Mouse (Mus musculus): ENCODE measurements around the gene Sfmbt2. TPM values are rescaled to one million over a fixed set of nuclear protein-coding genes. Genes with fewer than 3 reads are reported as not detected.
"Not testable (repeated sequence)": the region's sequence is repeated elsewhere in the genome, so short reads cannot be mapped to it uniquely, and the experiment has no call there.

Sfmbt2 gene
- 0.25 and 0.29 TPM in 2 replicates for polyA plus RNA-seq (2015; fragmentation: Nextera tagmentation; extraction: Ambion mirVana)

GRCm38 (mm10) chr2:10370176-10370575 is at the start of gene Sfmbt2:
Gene Sfmbt2, plus strand, starts transcription at chr2:10370510.
- H3K27me3 ChIP-seq, result peaks cover 81% of the 10 kb centered on the region
- H3K36me3 ChIP-seq (replicated peaks), result no peaks in the 10 kb centered on the region
- no peak for ATAC-seq (ENCODE audit: insufficient read depth)
- no peak within 1 kb of the TSS for H3K9ac ChIP-seq
- H3K9me3 ChIP-seq (replicated peaks), result no peaks in the 10 kb centered on the region
- H3K4me3 ChIP-seq (replicated peaks), result no peak within 1 kb of the TSS
- H3K27ac ChIP-seq (replicated peaks), result no peak within 1 kb of the TSS
- H3K4me2 ChIP-seq, result no peak within 1 kb of the TSS
- H3K4me1 ChIP-seq (replicated peaks), result peaks cover 18% of the 10 kb centered on the region
- 1% methylated on average over 10 of the region's 10 CpGs for WGBS (ENCODE audit: insufficient replicate concordance)

- H3K4me3 ChIP-seq (replicated peaks), result no peak overlapping the region
- H3K36me3 ChIP-seq (replicated peaks), result no peaks in the 10 kb centered on the region
These were observed 49.2 kb upstream of the Sfmbt2 start for GRCm38 (mm10) chr2:10321093-10321492.

GRCm38 (mm10) chr2:10323173-10323572 is 47.1 kb upstream of the Sfmbt2 start:
- 64% methylated on average over 4 of the region's 4 CpGs for WGBS (ENCODE audit: insufficient replicate concordance)
- Histone ChIP-seq H3K4me3 (replicated peaks) (no peak overlapping the region), H3K27me3 (no peaks in the 10 kb centered on the region), H3K9ac (no peak overlapping the region), H3K4me1 (replicated peaks) (no peaks in the 10 kb centered on the region), H3K4me2 (no peak overlapping the region), H3K36me3 (replicated peaks) (no peaks in the 10 kb centered on the region), H3K27ac (replicated peaks) (no peak overlapping the region), H3K9me3 (replicated peaks) (no peaks in the 10 kb centered on the region)
- no peak for ATAC-seq (ENCODE audit: insufficient read depth)

More at GRCm38 (mm10) chr2:10321093-10321492, 49.2 kb upstream of the Sfmbt2 start:
- Histone ChIP-seq H3K9me3 (replicated peaks) (no peaks in the 10 kb centered on the region), H3K27ac (replicated peaks) (no peak overlapping the region), H3K9ac (no peak overlapping the region), H3K27me3 (no peaks in the 10 kb centered on the region; the same call in 1 of the 2 replicates), H3K4me1 (replicated peaks) (no peaks in the 10 kb centered on the region), H3K4me2 (no peak overlapping the region)
- no peak for ATAC-seq (ENCODE audit: insufficient read depth)
- 58% methylated on average over 6 of the region's 6 CpGs for WGBS (ENCODE audit: insufficient replicate concordance)

- H3K27ac ChIP-seq (replicated peaks), result no peak overlapping the region
- no peak for ATAC-seq (ENCODE audit: insufficient read depth)
- whole genome bisulfite sequencing (ENCODE audit: insufficient replicate concordance), result 59% methylated on average over 4 of the region's 4 CpGs
- H3K4me3 ChIP-seq (replicated peaks), result no peak overlapping the region
- no peak overlapping the region for H3K9ac ChIP-seq
- H3K4me2 ChIP-seq, result no peak overlapping the region
- H3K4me1 ChIP-seq (replicated peaks), result no peaks in the 10 kb centered on the region
- H3K36me3 ChIP-seq (replicated peaks), result no peaks in the 10 kb centered on the region
- no peaks in the 10 kb centered on the region for H3K27me3 ChIP-seq
- H3K9me3 ChIP-seq (replicated peaks), result no peaks in the 10 kb centered on the region
These were observed 45.3 kb upstream of the Sfmbt2 start for GRCm38 (mm10) chr2:10324980-10325379.

GRCm38 (mm10) chr2:10330216-10330615 is 40.1 kb upstream of the Sfmbt2 start:
- 0 out of 2 replicates have a peak, but pooled peaks cover 7% of the 10 kb centered on the region for H3K27me3 ChIP-seq
- H3K9me3 ChIP-seq (replicated peaks), result no peaks in the 10 kb centered on the region
- no peak for ATAC-seq (ENCODE audit: insufficient read depth)
- WGBS (ENCODE audit: insufficient replicate concordance), result 55% methylated on average over 5 of the region's 5 CpGs
- H3K9ac ChIP-seq, result no peak overlapping the region
- no peak overlapping the region for H3K27ac ChIP-seq (replicated peaks)
- no peaks in the 10 kb centered on the region for H3K4me1 ChIP-seq (replicated peaks)
- no peaks in the 10 kb centered on the region for H3K36me3 ChIP-seq (replicated peaks)
- no peak overlapping the region for H3K4me2 ChIP-seq
- H3K4me3 ChIP-seq (replicated peaks), result no peak overlapping the region

- H3K36me3 ChIP-seq (replicated peaks), result no peaks in the 10 kb centered on the region
- H3K4me3 ChIP-seq (replicated peaks), result no peak overlapping the region
- WGBS (ENCODE audit: insufficient replicate concordance), result 40% methylated on average over 6 of the region's 6 CpGs
- H3K27ac ChIP-seq (replicated peaks), result no peak overlapping the region
- ATAC-seq (ENCODE audit: insufficient read depth), result no peak
- no peaks in the 10 kb centered on the region for H3K4me1 ChIP-seq (replicated peaks)
- no peaks in the 10 kb centered on the region for H3K9me3 ChIP-seq (replicated peaks)
- H3K4me2 ChIP-seq, result no peak overlapping the region
- peaks cover 7% of the 10 kb centered on the region; the same call in 1 of the 2 replicates for H3K27me3 ChIP-seq
- H3K9ac ChIP-seq, result no peak overlapping the region
These were observed 36.0 kb upstream of the Sfmbt2 start for GRCm38 (mm10) chr2:10334299-10334698.

GRCm38 (mm10) chr2:10335037-10335608 is 35.2 kb upstream of the Sfmbt2 start:
- WGBS (ENCODE audit: insufficient replicate concordance), result 23% methylated on average over 4 of the region's 4 CpGs

GRCm38 (mm10) chr2:10340022-10340421 is 30.3 kb upstream of the Sfmbt2 start:
- no peaks in the 10 kb centered on the region for H3K9me3 ChIP-seq (replicated peaks)
- H3K9ac ChIP-seq, result no peak overlapping the region
- no peak overlapping the region for H3K27ac ChIP-seq (replicated peaks)
- 54% methylated on average over 1 of the region's 1 CpGs for WGBS (ENCODE audit: insufficient replicate concordance)
- H3K36me3 ChIP-seq (replicated peaks), result no peaks in the 10 kb centered on the region
- H3K27me3 ChIP-seq, result no peaks in the 10 kb centered on the region; the same call in 1 of the 2 replicates
- H3K4me2 ChIP-seq, result no peak overlapping the region
- no peak overlapping the region for H3K4me3 ChIP-seq (replicated peaks)
- ATAC-seq (ENCODE audit: insufficient read depth), result no peak
- no peaks in the 10 kb centered on the region for H3K4me1 ChIP-seq (replicated peaks)

More at GRCm38 (mm10) chr2:10335037-10335608, 35.2 kb upstream of the Sfmbt2 start:
- no peaks in the 10 kb centered on the region for H3K9me3 ChIP-seq (replicated peaks)
- H3K4me3 ChIP-seq (replicated peaks), result no peak overlapping the region
- no peaks in the 10 kb centered on the region for H3K36me3 ChIP-seq (replicated peaks)
- no peak for ATAC-seq (ENCODE audit: insufficient read depth)
- no peak overlapping the region for H3K27ac ChIP-seq (replicated peaks)
- no peak overlapping the region for H3K9ac ChIP-seq
- peaks cover 7% of the 10 kb centered on the region; the same call in 1 of the 2 replicates for H3K27me3 ChIP-seq
- H3K4me2 ChIP-seq, result no peak overlapping the region
- no peaks in the 10 kb centered on the region for H3K4me1 ChIP-seq (replicated peaks)

GRCm38 (mm10) chr2:10343523-10343922 is 26.8 kb upstream of the Sfmbt2 start:
- 62% methylated on average over 5 of the region's 5 CpGs for WGBS (ENCODE audit: insufficient replicate concordance)
- Histone ChIP-seq H3K36me3 (replicated peaks) (no peaks in the 10 kb centered on the region), H3K4me3 (replicated peaks) (no peak overlapping the region), H3K9ac (no peak overlapping the region), H3K4me1 (replicated peaks) (no peaks in the 10 kb centered on the region), H3K27ac (replicated peaks) (no peak overlapping the region), H3K4me2 (no peak overlapping the region), H3K9me3 (replicated peaks) (no peaks in the 10 kb centered on the region), H3K27me3 (no peaks in the 10 kb centered on the region)
- ATAC-seq (ENCODE audit: insufficient read depth), result no peak

GRCm38 (mm10) chr2:10344073-10344472 is 26.2 kb upstream of the Sfmbt2 start:
- not testable (repeated sequence) for H3K36me3 ChIP-seq (replicated peaks); H3K27me3 ChIP-seq; H3K9me3 ChIP-seq (replicated peaks); H3K4me3 ChIP-seq (replicated peaks); H3K4me2 ChIP-seq; ATAC-seq (ENCODE audit: insufficient read depth); H3K27ac ChIP-seq (replicated peaks); H3K9ac ChIP-seq; H3K4me1 ChIP-seq (replicated peaks)
- WGBS (ENCODE audit: insufficient replicate concordance), result 43% methylated on average over 1 of the region's 1 CpGs

- WGBS (ENCODE audit: insufficient replicate concordance), result 79% methylated on average over 4 of the region's 4 CpGs
- no peak overlapping the region for H3K27ac ChIP-seq (replicated peaks)
- no peaks in the 10 kb centered on the region for H3K9me3 ChIP-seq (replicated peaks)
- no peak overlapping the region for H3K9ac ChIP-seq
- ATAC-seq (ENCODE audit: insufficient read depth), result no peak
- H3K4me3 ChIP-seq (replicated peaks), result no peak overlapping the region
- H3K27me3 ChIP-seq, result no peaks in the 10 kb centered on the region
- H3K4me2 ChIP-seq, result no peak overlapping the region
- H3K36me3 ChIP-seq (replicated peaks), result no peaks in the 10 kb centered on the region
- H3K4me1 ChIP-seq (replicated peaks), result no peaks in the 10 kb centered on the region
These were observed 23.1 kb upstream of the Sfmbt2 start for GRCm38 (mm10) chr2:10347193-10347592.

GRCm38 (mm10) chr2:10348036-10348435 is 22.3 kb upstream of the Sfmbt2 start:
- H3K4me1 ChIP-seq (replicated peaks), result no peaks in the 10 kb centered on the region
- no peak for ATAC-seq (ENCODE audit: insufficient read depth)
- no peak overlapping the region for H3K27ac ChIP-seq (replicated peaks)
- WGBS (ENCODE audit: insufficient replicate concordance), result 39% methylated on average over 5 of the region's 5 CpGs
- H3K4me3 ChIP-seq (replicated peaks), result no peak overlapping the region
- no peak overlapping the region for H3K9ac ChIP-seq
- no peak overlapping the region for H3K4me2 ChIP-seq
- no peaks in the 10 kb centered on the region for H3K9me3 ChIP-seq (replicated peaks)
- no peaks in the 10 kb centered on the region for H3K36me3 ChIP-seq (replicated peaks)
- H3K27me3 ChIP-seq, result no peaks in the 10 kb centered on the region

Measured in liver, embryonic 15.5 days (tissue).